In the genomic region with DNA sequence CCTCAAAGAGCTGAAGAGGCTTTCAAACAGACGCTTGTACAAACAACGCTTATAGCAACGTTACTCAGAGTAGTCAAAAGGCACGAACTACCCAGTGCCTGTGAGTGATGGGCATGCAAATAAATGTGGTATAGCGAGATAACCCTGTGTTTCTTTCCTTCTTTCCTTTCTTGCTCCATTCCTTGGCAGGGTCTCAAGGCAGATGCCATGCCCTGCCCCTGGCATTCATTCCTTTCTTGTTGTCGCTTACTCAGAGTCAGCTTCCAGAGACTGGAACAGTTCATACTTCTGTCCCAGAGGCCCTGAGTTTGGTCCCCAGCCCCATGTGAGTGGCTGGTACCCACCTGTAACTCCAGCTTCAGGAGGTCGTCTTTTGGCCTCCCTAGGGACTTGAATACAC, we compare ENCODE assay signal across 15 mouse cellular contexts. TPM values are rescaled to one million over a fixed set of nuclear protein-coding genes. Genes with fewer than 3 reads are reported as not detected.
DNase-seq lines count a peak whose midpoint lies in the region; ATAC-seq and TF ChIP-seq lines count a peak whose summit lies in the region.
"Had no signal": no experiment of that assay in that cellular context is flagged by ENCODE, and none has a peak within 500 bp of the region (broad histone marks: within the 10 kb centered on the region; RNA-seq: fewer than 3 reads in every experiment).

No protein-coding gene starts in this region.

- no peak overlapping the region for H3K4me3 ChIP-seq in hindbrain, embryonic 15.5 days
- no peak overlapping the region for H3K4me3 ChIP-seq in hindbrain, embryonic 14.5 days (replicated peaks; ENCODE audit: low read length)
- H3K4me3 ChIP-seq in lung, postnatal 0 days (ENCODE audit: low read depth, low read length), result no peak overlapping the region
- H3K4me3 ChIP-seq in limb, embryonic 11.5 days (ENCODE audit: low read depth, low read length), result no peak overlapping the region
- no peak overlapping the region for H3K4me3 ChIP-seq in midbrain, embryonic 13.5 days (replicated peaks)
- H3K4me3 ChIP-seq: heart, embryonic 13.5 days had no signal

- no peak for ATAC-seq in hindbrain, embryonic 15.5 days (ENCODE audit: low FRiP score, low read depth)
- no peak for ATAC-seq in hindbrain, embryonic 14.5 days (ENCODE audit: low FRiP score)
- peak; percentile 42; the same call in 1 of the 2 replicates for ATAC-seq in lung, postnatal 0 days
- ATAC-seq in limb, embryonic 11.5 days (ENCODE audit: insufficient number of reproducible peaks, low FRiP score, low TSS enrichment, low read depth), result no peak
- ATAC-seq in midbrain, embryonic 13.5 days, result no peak

- peaks cover 64% of the 10 kb centered on the region for H3K4me1 ChIP-seq in hindbrain, embryonic 15.5 days (replicated peaks)
- peaks cover 60% of the 10 kb centered on the region for H3K4me1 ChIP-seq in hindbrain, embryonic 14.5 days (replicated peaks; ENCODE audit: control insufficient read depth, insufficient read depth, low read length)
- H3K4me1 ChIP-seq in lung, postnatal 0 days (ENCODE audit: insufficient read depth, low read depth, low read length), result peaks cover 23% of the 10 kb centered on the region
- H3K4me1 ChIP-seq in limb, embryonic 11.5 days (ENCODE audit: control insufficient read depth, insufficient read depth, low read length), result peaks cover 50% of the 10 kb centered on the region
- H3K4me1 ChIP-seq in midbrain, embryonic 13.5 days (replicated peaks), result peaks cover 61% of the 10 kb centered on the region

- 69% methylated on average over 7 of the region's 7 CpGs for WGBS in hindbrain, embryonic 15.5 days
- WGBS in hindbrain, embryonic 14.5 days, result 79% methylated on average over 7 of the region's 7 CpGs
- 39% methylated on average over 7 of the region's 7 CpGs for WGBS in lung, postnatal 0 days
- WGBS in limb, embryonic 11.5 days, result 71% methylated on average over 7 of the region's 7 CpGs
- WGBS in midbrain, embryonic 13.5 days, result 80% methylated on average over 7 of the region's 7 CpGs

- no peak overlapping the region for H3K4me2 ChIP-seq in hindbrain, embryonic 15.5 days
- H3K4me2 ChIP-seq in hindbrain, embryonic 14.5 days (replicated peaks), result no peak overlapping the region
- no peak overlapping the region for H3K4me2 ChIP-seq in lung, postnatal 0 days (replicated peaks; ENCODE audit: low read depth, low read length)
- no peak overlapping the region for H3K4me2 ChIP-seq in limb, embryonic 11.5 days (ENCODE audit: low read depth, severe bottlenecking)
- no peak overlapping the region for H3K4me2 ChIP-seq in midbrain, embryonic 13.5 days (replicated peaks)
- H3K4me2 ChIP-seq: heart, embryonic 13.5 days; midbrain, embryonic 11.5 days had no signal

- TF ChIP-seq EP300 in lung, postnatal 0 days (IDR thresholded peaks at IDR 0.05), result no peak

- DNase-seq in hindbrain, embryonic 14.5 days (ENCODE audit: low spot score), result no peak
- DNase-seq in lung, postnatal 0 days (ENCODE audit: low spot score), result no peak
- no peak for DNase-seq in lung, postnatal 4 days
- no peak for DNase-seq in limb, embryonic 11.5 days (ENCODE audit: low spot score)
- no peak for DNase-seq in cerebellum, adult 8-10 months
- DNase-seq in left cerebral cortex, adult 11 months (ENCODE audit: low spot score), result no peak
- DNase-seq: kidney, adult 8-10 months; left cerebral cortex, postnatal 4 days; lung, adult 18-20 months; right cerebral cortex, postnatal 25 days; thymus, postnatal 14 days had no signal

- H3K9me3 ChIP-seq in hindbrain, embryonic 15.5 days, result no peaks in the 10 kb centered on the region
- H3K9me3 ChIP-seq in hindbrain, embryonic 14.5 days (ENCODE audit: control insufficient read depth, low read length), result no peaks in the 10 kb centered on the region
- H3K9me3 ChIP-seq in lung, postnatal 0 days (ENCODE audit: low read length), result no peaks in the 10 kb centered on the region
- H3K9me3 ChIP-seq in limb, embryonic 11.5 days (ENCODE audit: control insufficient read depth, low read length), result no peaks in the 10 kb centered on the region
- no peaks in the 10 kb centered on the region for H3K9me3 ChIP-seq in midbrain, embryonic 13.5 days
- H3K9me3 ChIP-seq: heart, embryonic 13.5 days had no signal

- no peak overlapping the region for H3K9ac ChIP-seq in hindbrain, embryonic 15.5 days
- H3K9ac ChIP-seq in hindbrain, embryonic 14.5 days, result no peak overlapping the region
- no peak overlapping the region for H3K9ac ChIP-seq in lung, postnatal 0 days (replicated peaks; ENCODE audit: low read depth)
- H3K9ac ChIP-seq in limb, embryonic 11.5 days (ENCODE audit: low read length), result no peak overlapping the region
- H3K9ac ChIP-seq in midbrain, embryonic 13.5 days (replicated peaks), result no peak overlapping the region
- H3K9ac ChIP-seq: heart, embryonic 13.5 days had no signal

- TF ChIP-seq CTCF in lung, postnatal 0 days (IDR thresholded peaks at IDR 0.05), result no peak

- no peaks in the 10 kb centered on the region for H3K27me3 ChIP-seq in hindbrain, embryonic 15.5 days
- no peaks in the 10 kb centered on the region for H3K27me3 ChIP-seq in hindbrain, embryonic 14.5 days (ENCODE audit: control insufficient read depth, insufficient read depth, low read length)
- H3K27me3 ChIP-seq in lung, postnatal 0 days (replicated peaks; ENCODE audit: insufficient read depth, low read length), result no peaks in the 10 kb centered on the region
- H3K27me3 ChIP-seq in limb, embryonic 11.5 days (ENCODE audit: control insufficient read depth, insufficient read depth, low read length), result no peaks in the 10 kb centered on the region
- H3K27me3 ChIP-seq in midbrain, embryonic 13.5 days, result no peaks in the 10 kb centered on the region
- H3K27me3 ChIP-seq: heart, embryonic 13.5 days had no signal

- H3K36me3 ChIP-seq in hindbrain, embryonic 15.5 days, result no peaks in the 10 kb centered on the region
- no peaks in the 10 kb centered on the region for H3K36me3 ChIP-seq in hindbrain, embryonic 14.5 days (replicated peaks; ENCODE audit: control insufficient read depth, insufficient read depth)
- H3K36me3 ChIP-seq in lung, postnatal 0 days (ENCODE audit: insufficient read depth, low read length), result no peaks in the 10 kb centered on the region
- no peaks in the 10 kb centered on the region for H3K36me3 ChIP-seq in limb, embryonic 11.5 days (ENCODE audit: control insufficient read depth, insufficient read depth, low read length)
- no peaks in the 10 kb centered on the region for H3K36me3 ChIP-seq in midbrain, embryonic 13.5 days
- H3K36me3 ChIP-seq: heart, embryonic 13.5 days had no signal

- 0 out of 2 replicates have a peak overlapping the region, but pooled peaks have one; percentile 12 for H3K27ac ChIP-seq in hindbrain, embryonic 15.5 days (replicated peaks)
- no peak overlapping the region for H3K27ac ChIP-seq in hindbrain, embryonic 14.5 days
- H3K27ac ChIP-seq in lung, postnatal 0 days (ENCODE audit: low read length), result peak overlapping the region; percentile 65
- H3K27ac ChIP-seq in limb, embryonic 11.5 days (replicated peaks; ENCODE audit: low read depth, low read length), result peak overlapping the region; percentile 23; the same call in 1 of the 2 replicates
- no peak overlapping the region for H3K27ac ChIP-seq in midbrain, embryonic 13.5 days
- H3K27ac ChIP-seq: heart, embryonic 13.5 days had no signal

RNA-seq across cellular contexts. Expression of a gene that starts 44.6 kb away (rescaled TPM):
- 18.9 and 19.8 TPM in 2 replicates for polyA plus RNA-seq in hindbrain, embryonic 15.5 days (2015; fragmentation: Nextera tagmentation; extraction: Ambion mirVana)
- polyA plus RNA-seq in hindbrain, embryonic 14.5 days (2014; fragmentation: Nextera tagmentation; extraction: Ambion mirVana), result 25.1 and 26.8 TPM in 2 replicates
- polyA plus RNA-seq in lung, postnatal 0 days (2015; fragmentation: Nextera tagmentation; extraction: Ambion mirVana), result 22.8 and 25.2 TPM in 2 replicates
- polyA plus RNA-seq in limb, embryonic 11.5 days (2014; fragmentation: Nextera tagmentation; extraction: Ambion mirVana), result 8.8 and 9.8 TPM in 2 replicates
- 16.4 and 16.5 TPM in 2 replicates for polyA plus RNA-seq in midbrain, embryonic 13.5 days (2015; fragmentation: Nextera tagmentation; extraction: Ambion mirVana)

Comparison
In these comparisons a context has a peak if more than half of its experiments do, and no peak if none do; other contexts are left out.
1. H3K27ac ChIP-seq: peak in hindbrain, embryonic 15.5 days (single experiment), lung, postnatal 0 days (single experiment) and limb, embryonic 11.5 days (single experiment); none in hindbrain, embryonic 14.5 days (single experiment) and midbrain, embryonic 13.5 days (single experiment).